Mouse (Mus musculus) central nervous system, embryonic 11.5 days (tissue): ENCODE measurements around the gene Tradd. TPM values are rescaled to one million over a fixed set of nuclear protein-coding genes. Genes with fewer than 3 reads are reported as not detected.

Source experiments
- polyA plus RNA-seq: library from polyadenylated mRNA; depleted of rRNA; stranded (reverse); fragments of >200 nt; gene quantifications from 2 replicates; pipeline ENCODE4 v1.2.3, GENCODE M21; 2012; rRNA removed

Tradd gene
- polyA plus RNA-seq: 7.0 and 9.8 TPM in 2 replicates

DNA sequence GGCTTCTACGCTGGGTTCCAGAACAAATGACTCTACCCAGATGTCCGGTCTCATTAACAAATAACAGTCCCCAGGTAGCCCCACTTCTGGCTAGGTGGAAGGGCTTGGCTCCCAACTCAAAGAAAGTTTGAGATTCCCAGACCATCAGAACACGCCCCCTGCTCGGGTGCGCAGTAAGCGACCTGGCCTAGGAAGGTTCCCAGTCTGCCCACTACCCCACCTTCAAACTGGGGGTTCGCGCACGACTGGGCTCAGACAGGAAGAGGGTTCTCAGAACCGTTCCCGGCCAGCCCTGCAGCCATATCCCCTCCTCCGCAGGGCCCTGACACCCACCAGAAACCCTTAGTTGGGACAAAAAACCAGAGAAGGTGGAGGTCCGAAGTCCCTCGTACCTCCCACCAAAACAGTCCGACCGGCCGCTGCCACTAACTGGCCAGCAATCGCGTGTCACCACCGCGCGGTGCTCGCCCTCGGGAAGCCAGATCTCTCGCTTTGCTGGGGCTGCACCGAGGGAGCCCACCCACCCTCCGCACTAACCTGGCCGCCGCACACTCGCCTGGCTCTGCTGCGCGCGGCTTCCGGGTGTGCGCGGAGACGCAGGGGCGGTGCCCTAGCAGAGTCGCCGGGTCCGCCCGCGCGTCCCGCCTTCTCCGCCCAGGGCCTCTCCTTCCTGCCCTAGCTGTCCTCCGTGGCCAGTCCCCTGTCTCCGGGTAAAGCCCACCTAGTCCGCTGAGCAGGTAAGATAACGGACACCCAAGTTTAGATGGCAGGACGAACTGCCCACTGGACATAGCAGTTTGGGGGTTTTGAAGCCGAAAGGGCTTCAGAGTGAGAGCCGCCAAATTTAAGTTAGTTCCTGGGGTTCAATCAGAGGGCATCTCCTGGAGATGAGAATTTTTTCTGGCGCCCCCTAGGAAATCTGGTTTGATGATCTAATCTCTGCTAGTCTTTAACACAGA is at the start of gene Tradd, which contains the start of gene Fbxl8:
TSS of gene Tradd (minus strand) at position 586 of the 959 bp plus-strand sequence.
TSS of gene Fbxl8 (plus strand) at position 625 of the 959 bp plus-strand sequence.

DNA sequence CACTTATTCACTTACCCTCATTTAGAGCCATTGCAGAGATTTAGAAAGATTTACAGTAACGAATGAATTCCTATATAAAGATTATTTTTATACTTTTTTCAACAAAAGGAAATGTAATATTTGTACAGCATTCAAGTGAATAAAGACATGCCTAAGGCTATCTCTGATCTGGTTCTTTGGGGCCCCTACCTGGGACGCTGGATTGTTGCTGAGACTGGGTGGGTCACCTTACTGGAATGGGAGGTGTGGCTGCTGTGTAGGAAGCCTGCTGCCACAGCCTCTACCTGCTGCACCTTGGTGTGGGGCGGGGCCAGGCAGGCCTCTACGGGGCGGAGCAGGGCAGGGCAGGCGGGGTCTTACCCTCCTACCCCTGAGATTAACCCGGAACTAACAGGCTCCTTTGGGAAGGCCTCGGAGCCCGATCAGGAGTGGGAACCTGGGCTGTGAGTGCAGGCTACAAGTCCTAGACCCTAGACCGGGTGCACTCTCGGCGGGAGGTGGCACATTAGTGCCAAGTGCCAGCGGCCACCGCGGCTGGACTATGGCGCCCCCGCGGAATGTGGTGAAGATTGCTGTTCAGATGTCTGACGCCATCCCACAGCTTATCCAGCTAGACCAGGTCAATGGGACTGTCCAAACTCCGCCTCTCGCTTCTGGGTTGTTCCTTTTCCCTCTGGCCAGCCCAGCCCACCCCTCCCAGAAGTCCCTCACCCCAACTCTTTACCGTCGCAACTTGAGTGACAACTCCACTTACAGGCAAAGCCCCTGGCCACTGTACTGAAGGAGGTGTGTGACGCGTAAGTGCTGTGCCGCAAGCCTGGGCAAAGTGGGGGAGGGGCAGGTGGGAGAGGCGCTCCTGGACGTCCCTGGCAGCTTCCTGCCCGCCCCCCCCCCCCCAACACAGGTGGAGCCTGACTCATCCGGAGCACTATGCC is 41.1 kb upstream of the Tradd start, which contains the start of gene Elmo3:
TSS of gene Elmo3 (plus strand) at position 391 of the 935 bp plus-strand sequence.

DNA sequence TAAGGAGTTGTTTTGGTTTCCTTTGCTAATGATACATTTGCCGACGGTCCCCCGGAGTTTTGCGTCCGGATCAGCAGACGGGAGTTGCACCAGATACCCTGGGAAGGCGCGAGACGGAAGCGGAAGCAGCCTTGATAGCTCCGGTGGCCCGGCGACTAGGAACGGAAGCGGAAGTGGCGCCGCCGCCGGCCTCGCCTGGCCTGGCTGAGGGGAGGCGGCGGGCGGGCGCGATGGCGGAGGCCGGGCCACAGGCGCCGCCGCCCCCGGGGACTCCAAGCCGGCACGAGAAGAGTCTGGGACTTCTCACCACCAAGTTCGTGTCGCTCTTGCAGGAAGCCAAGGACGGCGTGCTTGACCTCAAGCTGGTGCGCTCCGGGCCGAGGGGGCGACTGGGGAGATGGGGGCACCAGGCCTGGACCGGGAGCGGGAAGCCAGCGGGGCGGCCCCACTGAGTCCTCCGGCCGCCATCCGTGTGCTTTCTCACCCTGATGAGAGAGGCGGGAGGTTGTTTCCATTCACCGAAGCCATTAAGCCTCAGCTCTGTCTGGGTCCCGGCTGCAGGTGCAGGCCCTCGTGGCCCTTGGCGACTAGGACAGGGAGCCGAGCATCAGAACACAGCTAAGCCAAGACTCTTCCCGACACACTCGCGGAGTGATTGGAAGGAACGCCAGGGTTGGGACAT is 33.2 kb upstream of the Tradd start, which contains the start of gene E2f4:
TSS of gene E2f4 (plus strand) at position 153 of the 682 bp plus-strand sequence.

DNA sequence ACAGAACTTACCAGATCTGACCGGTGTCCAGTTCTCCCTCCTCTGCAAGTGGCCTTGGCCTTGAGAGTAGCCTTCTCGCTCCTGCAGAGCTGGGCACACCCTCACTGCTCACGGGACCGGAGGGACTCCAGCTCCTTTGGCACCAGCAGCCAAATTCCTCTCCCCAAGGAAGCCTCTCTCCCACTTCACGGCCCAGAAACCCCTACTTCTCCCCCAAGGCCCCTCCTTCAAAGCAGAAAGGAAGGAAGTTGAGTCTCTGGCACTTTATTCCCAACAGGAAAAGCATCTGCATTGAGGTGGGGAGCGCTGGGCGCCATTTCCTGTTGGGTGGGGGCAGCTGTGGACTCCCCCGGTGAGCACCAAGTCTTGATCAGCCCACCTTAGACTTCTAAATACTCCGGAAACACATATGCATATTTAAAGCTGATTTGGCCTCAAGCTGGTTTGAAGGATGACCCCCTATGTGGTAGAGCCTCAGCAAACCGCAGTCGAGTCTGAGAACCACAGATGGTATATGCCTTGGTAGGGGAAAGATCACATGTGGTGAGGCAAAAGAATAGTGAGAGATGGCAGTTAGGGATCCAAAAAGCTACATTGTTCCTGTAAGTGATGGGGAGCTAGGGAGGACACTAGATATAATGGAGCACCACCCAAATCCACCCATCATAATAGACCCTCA is 31.6 kb upstream of the Tradd start, which contains the start of gene Exoc3l:
TSS of gene Exoc3l (minus strand) at position 207 of the 679 bp plus-strand sequence.

DNA sequence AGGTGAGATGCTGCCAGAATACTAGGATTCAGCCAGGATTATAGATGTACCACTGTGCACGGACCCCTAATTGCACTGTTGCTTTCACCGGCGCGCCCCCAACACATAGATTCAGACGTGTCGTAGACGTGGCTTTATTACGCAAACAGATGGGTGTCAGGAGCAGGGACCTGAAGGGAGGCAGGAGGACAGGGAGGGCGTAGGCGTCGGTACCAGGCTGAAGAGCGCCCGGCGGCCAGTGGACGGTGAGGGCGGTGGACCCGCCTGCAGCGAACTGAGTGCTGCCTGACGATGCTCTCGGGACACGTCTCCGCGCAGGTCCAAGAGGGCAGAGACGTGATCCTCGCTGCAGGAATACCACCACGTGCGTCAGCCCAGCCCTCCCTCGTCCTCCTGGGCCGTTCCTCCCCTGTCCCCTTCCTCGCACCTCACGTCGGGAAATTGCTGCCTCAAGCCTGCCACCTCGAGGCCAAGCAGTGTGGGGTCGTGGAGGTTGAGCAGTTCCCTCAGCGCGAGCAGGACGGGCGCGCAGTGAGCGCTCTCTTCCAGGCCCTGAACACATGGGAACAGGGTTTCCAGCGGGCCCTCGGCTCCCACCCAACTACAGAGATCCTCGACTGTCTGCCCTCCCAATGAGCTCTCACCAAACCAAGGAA is 25.5 kb upstream of the Tradd start, which contains the start of gene 4931428F04Rik:
TSS of gene 4931428F04Rik (minus strand) at position 60 of the 656 bp plus-strand sequence.

DNA sequence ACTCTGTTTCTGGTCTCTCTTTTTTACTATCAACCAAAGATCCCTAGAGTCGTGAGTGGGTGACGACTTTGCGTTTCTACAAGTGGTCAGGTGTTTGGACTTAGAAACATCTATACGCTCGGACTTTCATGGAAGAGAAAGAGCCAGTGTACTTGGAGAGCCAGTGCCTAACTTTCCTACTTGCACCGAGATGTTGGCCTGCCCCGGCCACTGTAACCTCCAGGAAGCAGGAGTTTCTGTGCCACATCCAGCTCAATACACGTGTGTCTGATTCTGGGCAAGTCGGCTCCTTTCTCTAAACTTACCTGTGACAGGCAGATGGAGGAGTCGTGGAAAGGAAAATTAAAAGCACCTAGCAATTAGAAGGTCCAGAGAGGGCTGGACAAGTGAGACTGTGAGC is 11.4 kb upstream of the Tradd start, which contains the start of gene Nol3:
TSS of gene Nol3 (plus strand) at position 301 of the 400 bp plus-strand sequence.

DNA sequence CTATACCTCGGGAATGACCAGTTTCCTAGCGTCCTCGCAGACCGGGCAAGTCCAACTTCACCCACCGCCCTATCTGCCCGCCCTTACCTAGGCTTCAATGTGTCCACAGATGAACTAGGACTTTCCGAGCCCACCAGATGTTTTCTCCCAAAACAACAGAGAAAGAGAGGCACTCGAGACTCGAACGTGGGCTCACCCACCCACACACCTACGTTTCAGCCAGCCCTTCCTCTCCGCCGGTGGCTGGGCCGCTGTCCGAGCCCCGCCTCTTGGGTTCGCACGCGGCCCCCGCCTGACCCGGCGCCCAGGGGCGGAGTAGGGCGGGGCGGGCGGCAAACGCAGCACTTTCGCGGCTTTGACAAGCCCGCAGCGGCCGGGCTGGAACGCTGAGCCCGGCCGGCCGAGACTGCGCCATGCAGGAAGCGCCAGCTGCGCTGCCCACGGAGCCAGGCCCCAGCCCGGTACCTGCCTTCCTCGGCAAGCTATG is 5.1 kb upstream of the Tradd start, which contains the start of gene Hsf4:
TSS of gene Hsf4 (plus strand) at position 341 of the 487 bp plus-strand sequence.

DNA sequence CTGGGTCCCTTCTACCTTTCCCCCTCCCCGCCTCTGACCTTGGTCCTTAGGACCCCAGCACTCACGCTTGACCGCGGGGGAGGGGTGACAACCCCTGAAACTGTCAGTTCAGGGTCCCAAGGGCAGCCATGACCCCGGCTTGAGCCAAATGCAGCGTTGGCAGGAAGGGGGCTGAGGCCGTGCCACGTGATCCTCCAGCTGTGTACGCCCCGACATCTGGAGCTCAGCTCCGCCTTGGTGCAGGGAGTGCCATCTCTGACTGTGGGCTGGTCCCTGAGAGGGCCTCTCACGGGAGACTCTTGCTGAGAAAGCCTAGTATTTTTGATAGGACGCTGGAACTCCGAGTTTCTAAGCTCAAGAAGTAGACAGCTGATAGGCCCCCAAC is 9.5 kb downstream of the Tradd start, which contains the start of gene B3gnt9:
TSS of gene B3gnt9 (minus strand) at position 188 of the 385 bp plus-strand sequence.

DNA sequence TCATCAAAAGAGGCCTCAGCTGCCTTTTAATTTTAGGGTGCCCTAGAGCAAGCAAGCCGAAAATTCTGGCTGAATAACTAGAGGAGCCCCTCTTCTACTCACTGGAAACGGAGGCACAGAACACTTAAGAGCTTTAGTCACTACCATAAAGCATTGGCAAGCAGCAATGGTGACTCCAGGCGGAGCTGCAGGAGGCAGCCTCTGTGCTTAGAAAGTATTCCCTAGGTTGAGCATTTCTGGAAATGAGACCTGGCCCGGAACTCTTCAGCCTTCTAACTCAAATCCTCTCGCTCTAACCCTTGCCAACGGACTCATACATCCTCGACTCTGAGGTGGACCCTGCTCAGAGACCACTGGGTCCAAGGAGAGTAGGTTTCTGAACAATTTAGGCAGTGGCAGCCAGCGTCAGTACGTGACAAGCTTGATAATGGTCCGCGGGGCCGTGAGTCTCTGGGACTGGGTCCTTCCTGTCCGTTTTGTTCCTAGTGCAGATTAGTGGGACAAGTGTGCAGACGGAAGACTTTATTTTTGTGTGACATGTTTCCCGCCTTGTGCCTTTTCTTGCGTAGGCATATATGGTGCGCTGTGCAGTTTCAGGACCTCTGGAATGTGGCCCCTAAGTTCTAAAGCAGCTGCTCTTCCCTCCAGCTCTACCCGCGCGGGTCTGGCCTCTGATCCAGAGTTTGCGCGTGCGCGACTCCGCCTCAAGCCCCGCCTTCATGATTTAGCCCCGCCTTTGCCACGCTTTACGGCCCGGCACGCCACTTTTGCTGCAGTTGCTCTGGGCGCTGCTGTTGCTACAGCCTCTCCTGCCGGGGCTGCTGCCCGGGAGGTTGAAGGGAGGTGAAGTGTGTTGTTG is 39.8 kb downstream of the Tradd start, which contains the start of gene D230025D16Rik:
TSS of gene D230025D16Rik (plus strand) at position 733 of the 859 bp plus-strand sequence.

Other genes with a start within 250 kb of the Tradd start
- not detected in 2 replicates for gene Ces3a, start 216.0 kb downstream of the Tradd start, polyA plus RNA-seq
- gene Ces3b, start 180.9 kb downstream of the Tradd start, polyA plus RNA-seq: not detected in 2 replicates
- not detected in 2 replicates for gene Ces4a, start 132.8 kb downstream of the Tradd start, polyA plus RNA-seq
- gene Cbfb, start 93.9 kb downstream of the Tradd start, polyA plus RNA-seq: 33.6 and 64.2 TPM in 2 replicates
- gene D230025D16Rik, start 39.5 kb downstream of the Tradd start, polyA plus RNA-seq: 19.5 and 27.4 TPM in 2 replicates
- gene B3gnt9, start 9.5 kb downstream of the Tradd start, polyA plus RNA-seq: 5.5 and 7.9 TPM in 2 replicates
- 0.94 and 1.1 TPM in 2 replicates for gene Fbxl8, start within 50 bp of the Tradd start, polyA plus RNA-seq
- gene Hsf4, start 5.2 kb upstream of the Tradd start, polyA plus RNA-seq: 0.14 and 0.31 TPM in 2 replicates
- gene Nol3, start 11.5 kb upstream of the Tradd start, polyA plus RNA-seq: 1.3 and 1.8 TPM in 2 replicates
- 49.0 and 56.8 TPM in 2 replicates for gene 4931428F04Rik, start 25.3 kb upstream of the Tradd start, polyA plus RNA-seq
- gene Exoc3l, start 31.5 kb upstream of the Tradd start, polyA plus RNA-seq: 11.9 and 13.4 TPM in 2 replicates
- 125 and 133 TPM in 2 replicates for gene E2f4, start 33.1 kb upstream of the Tradd start, polyA plus RNA-seq
- gene Elmo3, start 41.0 kb upstream of the Tradd start, polyA plus RNA-seq: 2.1 and 3.4 TPM in 2 replicates
- gene Lrrc29, start 61.7 kb upstream of the Tradd start, polyA plus RNA-seq: 1.9 and 3.0 TPM in 2 replicates
- gene Tmem208, start 61.7 kb upstream of the Tradd start, polyA plus RNA-seq: 51.1 and 89.1 TPM in 2 replicates
- gene Fhod1, start 83.3 kb upstream of the Tradd start, polyA plus RNA-seq: 18.4 and 21.0 TPM in 2 replicates
- gene Slc9a5, start 84.2 kb upstream of the Tradd start, polyA plus RNA-seq: 28.6 and 31.2 TPM in 2 replicates
- gene Plekhg4, start 108.7 kb upstream of the Tradd start, polyA plus RNA-seq: 3.6 and 3.9 TPM in 2 replicates
- not detected in 2 replicates for gene Kctd19, start 148.9 kb upstream of the Tradd start, polyA plus RNA-seq
- 2.1 and 4.3 TPM in 2 replicates for gene Lrrc36, start 149.0 kb upstream of the Tradd start, polyA plus RNA-seq
- gene Tppp3, start 206.9 kb upstream of the Tradd start, polyA plus RNA-seq: 60.2 and 72.4 TPM in 2 replicates
- 34.5 and 38.7 TPM in 2 replicates for gene Zdhhc1, start 232.3 kb upstream of the Tradd start, polyA plus RNA-seq